Mouse (Mus musculus): ENCODE data around the gene Bmpr1a.

DNA sequence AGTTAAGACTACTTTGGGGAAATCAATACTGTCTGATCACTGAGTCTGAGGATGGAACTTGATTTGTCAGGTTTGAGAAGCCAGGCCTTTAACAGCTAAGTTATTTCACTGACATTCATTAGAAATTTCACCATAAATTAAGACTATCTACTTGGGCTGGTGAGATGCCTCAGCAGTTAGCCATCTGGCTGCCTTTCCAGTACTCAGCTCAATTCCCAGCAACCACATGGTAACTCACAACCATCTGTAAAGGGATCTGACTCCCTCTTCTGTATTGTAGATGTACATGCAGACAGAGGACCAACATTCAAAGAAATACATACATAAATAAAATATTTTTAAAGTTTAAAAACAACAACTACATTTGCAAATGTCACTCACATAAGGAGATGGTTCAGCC is 51.3 kb downstream of the Bmpr1a start:
- no peak for TF ChIP-seq CTCF (IDR thresholded peaks at IDR 0.05; ENCODE audit: extremely low read depth, insufficient read length, insufficient replicate concordance, low read depth, low read length)
- TF ChIP-seq POLR2A (IDR thresholded peaks at IDR 0.05; ENCODE audit: low read depth, low read length) = no peak

All from small intestine, adult 2 months (tissue).